Mouse (Mus musculus): ENCODE results near the gene Wnt2b. TPM values are rescaled to one million over a fixed set of nuclear protein-coding genes. Genes with fewer than 3 reads are reported as not detected.

The Wnt2b gene
- polyA plus RNA-seq, 1 experiment = 0.58 TPM

DNA sequence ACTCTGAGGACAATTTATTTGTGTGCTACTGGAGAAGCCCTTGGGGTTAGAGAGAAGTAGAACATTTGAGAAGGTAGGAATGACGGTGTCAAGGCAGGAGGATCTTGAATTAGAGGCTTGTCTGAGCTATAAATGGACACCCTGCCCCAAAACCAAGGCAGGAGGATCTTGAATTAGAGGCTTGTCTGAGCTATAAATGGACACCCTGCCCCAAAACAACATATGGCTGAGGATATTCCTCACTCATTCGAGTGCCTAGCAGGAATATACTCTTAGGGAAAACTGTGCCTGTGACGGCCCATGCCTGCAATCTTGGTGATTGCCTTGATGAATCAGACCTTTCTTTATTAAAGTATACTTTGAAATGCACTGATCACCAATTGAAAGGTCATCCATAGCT lies 55.7 kb downstream of the Wnt2b start:
- DNase-seq (ENCODE audit: extremely low spot score in 1 of 2, low spot score in 1 of 2) = peak; percentile 11 to 54

DNA sequence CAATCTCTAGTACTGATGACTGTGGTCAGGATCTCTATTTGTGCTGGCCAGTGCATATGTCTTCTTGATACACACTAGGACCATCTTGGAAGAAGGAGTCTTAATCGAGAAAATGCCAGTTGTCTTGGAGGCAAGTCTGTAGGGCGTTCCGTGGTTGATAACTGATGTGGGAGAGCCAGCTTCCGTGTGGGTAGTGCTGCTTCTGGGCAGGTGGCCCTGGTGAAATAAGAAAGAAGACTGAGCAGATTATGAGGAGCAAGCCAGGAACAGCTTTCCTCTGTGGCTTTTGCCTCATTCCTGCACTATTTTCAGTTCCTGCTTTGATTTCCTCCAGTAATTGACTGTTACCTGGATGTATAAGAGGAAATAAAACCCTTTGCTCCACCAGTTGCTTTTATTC lies 56.3 kb downstream of the Wnt2b start:
- peak; percentile 8 to 34 for DNase-seq (ENCODE audit: extremely low spot score in 1 of 2, low spot score in 1 of 2)

DNA sequence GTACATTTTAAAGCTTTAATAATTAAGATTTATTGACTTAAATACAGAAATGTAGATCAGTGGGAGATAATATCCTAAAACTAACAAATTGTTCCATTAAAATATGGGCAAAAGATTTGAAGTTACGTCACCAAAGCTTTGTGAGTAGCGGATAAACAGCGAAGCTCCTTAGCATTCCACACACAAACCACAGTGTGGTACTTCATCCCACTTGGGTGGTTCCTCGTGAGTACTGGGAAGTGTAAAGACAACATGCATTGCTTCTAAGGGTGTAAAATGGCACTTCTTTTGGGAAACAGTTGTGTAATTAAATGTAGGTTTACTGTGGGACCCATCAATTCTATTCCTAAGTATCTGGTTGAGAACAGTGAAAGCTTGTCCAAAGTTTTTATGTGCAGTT lies 60.6 kb downstream of the Wnt2b start:
- DNase-seq (ENCODE audit: extremely low spot score in 1 of 2, low spot score in 1 of 2) = no peak

DNA sequence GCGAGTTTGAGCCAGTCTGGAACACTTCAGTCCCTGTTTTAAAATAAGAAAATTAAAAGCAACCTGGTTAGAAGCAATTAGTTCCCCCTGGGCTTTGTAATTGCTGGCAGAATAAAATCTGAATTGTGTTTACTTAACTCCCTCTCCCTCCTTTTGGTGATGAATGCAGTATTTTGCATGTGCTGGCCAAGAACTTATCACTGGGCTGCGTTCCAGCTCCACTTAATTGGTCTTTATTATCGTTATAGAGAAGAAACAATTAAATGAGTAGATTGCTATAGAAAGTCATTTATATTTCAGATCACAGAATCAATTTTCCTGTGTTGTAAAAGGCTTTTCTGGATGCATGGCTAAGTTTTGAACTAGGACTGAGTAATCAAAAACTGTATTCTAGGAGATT lies 65.6 kb downstream of the Wnt2b start:
- DNase-seq (ENCODE audit: extremely low spot score in 1 of 2, low spot score in 1 of 2) = no peak

Other genes starting within 250 kb of the Wnt2b start
- 15.8 and 15.9 TPM in 2 replicates for gene Ppm1j, start 180.9 kb downstream of the Wnt2b start, polyA plus RNA-seq (2012; rRNA removed)
- 2.6 and 3.5 TPM in 2 replicates for gene Fam19a3, start 180.1 kb downstream of the Wnt2b start, polyA plus RNA-seq (2012; rRNA removed)
- 30.8 and 42.7 TPM in 2 replicates for gene Rhoc, start 173.5 kb downstream of the Wnt2b start, polyA plus RNA-seq (2012; rRNA removed)
- gene Mov10, start 143.4 kb downstream of the Wnt2b start, polyA plus RNA-seq (2012; rRNA removed) = 15.0 TPM in 2 replicates
- 12.3 and 15.2 TPM in 2 replicates for gene St7l, start 97.9 kb downstream of the Wnt2b start, polyA plus RNA-seq (2012; rRNA removed)
- gene Capza1, start 97.4 kb downstream of the Wnt2b start, polyA plus RNA-seq (2012; rRNA removed) = 33.5 and 35.0 TPM in 2 replicates
- gene Cttnbp2nl, start 91.2 kb upstream of the Wnt2b start, polyA plus RNA-seq (2012; rRNA removed) = 9.3 and 10.3 TPM in 2 replicates
- gene 4930564D02Rik, start 104.9 kb upstream of the Wnt2b start, polyA plus RNA-seq (2012; rRNA removed) = not detected in 2 replicates